Mouse (Mus musculus): ENCODE results near the gene Grb2. TPM values are rescaled to one million over a fixed set of nuclear protein-coding genes. Genes with fewer than 3 reads are reported as not detected.

Gene Grb2
- polyA plus RNA-seq, 2 experiments = 22.4 to 26.0 TPM

- no peak for ATAC-seq (ENCODE audit: insufficient read depth)
- peaks cover 7 to 11% of the 10 kb centered on the region in 2 experiments; a peak in 3 of 4 replicates for H3K4me1 ChIP-seq (replicated peaks; ENCODE audit: control insufficient read depth in 2 of 2, insufficient read depth in 2 of 2, low read length in 1 of 2)
These were observed 23.5 kb downstream of the Grb2 start for GRCm38 (mm10) chr11:115684877-115685276.

GRCm38 (mm10) chr11:115683326-115683725 lies 25.1 kb downstream of the Grb2 start:
- H3K27ac ChIP-seq = no peak overlapping the region
- no peaks in the 10 kb centered on the region for H3K9me3 ChIP-seq (ENCODE audit: control insufficient read depth, low read length)
- no peaks in the 10 kb centered on the region for H3K27me3 ChIP-seq (ENCODE audit: control insufficient read depth, insufficient read depth, low read length)
- no peak overlapping the region for H3K4me3 ChIP-seq (ENCODE audit: insufficient read depth in 1 of 2, low read depth in 2 of 2, low read length in 2 of 2)
- no peak overlapping the region for H3K9ac ChIP-seq (replicated peaks)
- no peak overlapping the region for H3K4me2 ChIP-seq (ENCODE audit: low read depth)
- ATAC-seq (ENCODE audit: insufficient read depth) = no peak
- TF ChIP-seq EP300 (IDR thresholded peaks at IDR 0.05; ENCODE audit: low read depth) (no peak), CTCF (IDR thresholded peaks at IDR 0.05; ENCODE audit: low read depth) (no peak)
- no peaks in the 10 kb centered on the region; the same call in 1 of the 2 replicates for H3K36me3 ChIP-seq (replicated peaks; ENCODE audit: control insufficient read depth, insufficient read depth, low read depth)
- WGBS (ENCODE audit: insufficient replicate concordance) = 86% methylated on average over 5 of the region's 5 CpGs
- DNase-seq (ENCODE audit: low read depth in 3 of 3, low spot score in 3 of 3) = no peak
- H3K4me1 ChIP-seq (replicated peaks; ENCODE audit: control insufficient read depth in 2 of 2, insufficient read depth in 2 of 2, low read length in 1 of 2) = peaks cover 7 to 16% of the 10 kb centered on the region in 2 experiments; a peak in 3 of 4 replicates

More at GRCm38 (mm10) chr11:115684877-115685276, 23.5 kb downstream of the Grb2 start:
- TF ChIP-seq EP300 (IDR thresholded peaks at IDR 0.05; ENCODE audit: low read depth) (no peak), CTCF (IDR thresholded peaks at IDR 0.05; ENCODE audit: low read depth) (no peak)
- DNase-seq (ENCODE audit: low read depth in 3 of 3, low spot score in 3 of 3) = no peak
- no peaks in the 10 kb centered on the region; the same call in 1 of the 2 replicates for H3K36me3 ChIP-seq (replicated peaks; ENCODE audit: control insufficient read depth, insufficient read depth, low read depth)
- H3K27ac ChIP-seq = no peak overlapping the region
- no peak overlapping the region for H3K9ac ChIP-seq (replicated peaks)
- H3K4me3 ChIP-seq (ENCODE audit: insufficient read depth in 1 of 2, low read depth in 2 of 2, low read length in 2 of 2) = no peak overlapping the region
- no peak overlapping the region for H3K4me2 ChIP-seq (ENCODE audit: low read depth)
- H3K9me3 ChIP-seq (ENCODE audit: control insufficient read depth, low read length) = no peaks in the 10 kb centered on the region
- WGBS (ENCODE audit: insufficient replicate concordance) = 85% methylated on average over 6 of the region's 6 CpGs
- H3K27me3 ChIP-seq (ENCODE audit: control insufficient read depth, insufficient read depth, low read length) = no peaks in the 10 kb centered on the region

- H3K9me3 ChIP-seq (ENCODE audit: control insufficient read depth, low read length) = no peaks in the 10 kb centered on the region
- peaks cover 7 to 20% of the 10 kb centered on the region in 2 experiments; a peak in 3 of 4 replicates for H3K4me1 ChIP-seq (replicated peaks; ENCODE audit: control insufficient read depth in 2 of 2, insufficient read depth in 2 of 2, low read length in 1 of 2)
- DNase-seq (ENCODE audit: low read depth in 3 of 3, low spot score in 3 of 3) (no peak), ATAC-seq (ENCODE audit: insufficient read depth) (no peak)
- H3K36me3 ChIP-seq (replicated peaks; ENCODE audit: control insufficient read depth, insufficient read depth, low read depth) = no peaks in the 10 kb centered on the region; the same call in 1 of the 2 replicates
- no peak overlapping the region for H3K4me3 ChIP-seq (ENCODE audit: insufficient read depth in 1 of 2, low read depth in 2 of 2, low read length in 2 of 2)
- no peak overlapping the region for H3K9ac ChIP-seq (replicated peaks)
- H3K4me2 ChIP-seq (ENCODE audit: low read depth) = no peak overlapping the region
- no peak overlapping the region for H3K27ac ChIP-seq
- H3K27me3 ChIP-seq (ENCODE audit: control insufficient read depth, insufficient read depth, low read length) = no peaks in the 10 kb centered on the region
- WGBS (ENCODE audit: insufficient replicate concordance) = 72% methylated on average over 3 of the region's 3 CpGs
- TF ChIP-seq EP300 (IDR thresholded peaks at IDR 0.05; ENCODE audit: low read depth) (no peak), CTCF (IDR thresholded peaks at IDR 0.05; ENCODE audit: low read depth) (no peak)
These were observed 26.0 kb downstream of the Grb2 start for GRCm38 (mm10) chr11:115682411-115682810.

GRCm38 (mm10) chr11:115679554-115680238 lies 28.7 kb downstream of the Grb2 start:
- no peaks in the 10 kb centered on the region; the same call in 1 of the 2 replicates for H3K36me3 ChIP-seq (replicated peaks; ENCODE audit: control insufficient read depth, insufficient read depth, low read depth)
- no peak for DNase-seq (ENCODE audit: low read depth in 3 of 3, low spot score in 3 of 3)

GRCm38 (mm10) chr11:115678861-115679260 lies 29.5 kb downstream of the Grb2 start:
- H3K9ac ChIP-seq (replicated peaks) = no peak overlapping the region
- H3K9me3 ChIP-seq (ENCODE audit: control insufficient read depth, low read length) = no peaks in the 10 kb centered on the region
- no peak for TF ChIP-seq CTCF (IDR thresholded peaks at IDR 0.05; ENCODE audit: low read depth)
- TF ChIP-seq EP300 (IDR thresholded peaks at IDR 0.05; ENCODE audit: low read depth) = no peak
- no peak overlapping the region for H3K27ac ChIP-seq
- peaks cover 7 to 24% of the 10 kb centered on the region in 2 experiments for H3K4me1 ChIP-seq (replicated peaks; ENCODE audit: control insufficient read depth in 2 of 2, insufficient read depth in 2 of 2, low read length in 1 of 2)
- no peaks in the 10 kb centered on the region for H3K27me3 ChIP-seq (ENCODE audit: control insufficient read depth, insufficient read depth, low read length)
- H3K4me2 ChIP-seq (ENCODE audit: low read depth) = no peak overlapping the region
- ATAC-seq (ENCODE audit: insufficient read depth) (no peak), DNase-seq (ENCODE audit: low read depth in 3 of 3, low spot score in 3 of 3) (no peak)
- H3K36me3 ChIP-seq (replicated peaks; ENCODE audit: control insufficient read depth, insufficient read depth, low read depth) = no peaks in the 10 kb centered on the region; the same call in 1 of the 2 replicates
- H3K4me3 ChIP-seq (ENCODE audit: insufficient read depth in 1 of 2, low read depth in 2 of 2, low read length in 2 of 2) = no peak overlapping the region
- 75% methylated on average over 6 of the region's 6 CpGs for WGBS (ENCODE audit: insufficient replicate concordance)

More at GRCm38 (mm10) chr11:115679554-115680238, 28.7 kb downstream of the Grb2 start:
- Histone ChIP-seq H3K27me3 (ENCODE audit: control insufficient read depth, insufficient read depth, low read length) (no peaks in the 10 kb centered on the region), H3K4me3 (ENCODE audit: insufficient read depth in 1 of 2, low read depth in 2 of 2, low read length in 2 of 2) (no peak overlapping the region), H3K9ac (replicated peaks) (no peak overlapping the region), H3K4me1 (replicated peaks; ENCODE audit: control insufficient read depth in 2 of 2, insufficient read depth in 2 of 2, low read length in 1 of 2) (peaks cover under 1 to 16% of the 10 kb centered on the region in 2 experiments), H3K4me2 (ENCODE audit: low read depth) (peak overlapping the region; percentile 13; the same call in 1 of the 2 replicates), H3K27ac (no peak overlapping the region), H3K9me3 (ENCODE audit: control insufficient read depth, low read length) (no peaks in the 10 kb centered on the region)
- no peak for ATAC-seq (ENCODE audit: insufficient read depth)
- no peak for TF ChIP-seq EP300 (IDR thresholded peaks at IDR 0.05; ENCODE audit: low read depth)
- WGBS (ENCODE audit: insufficient replicate concordance) = 71% methylated on average over 9 of the region's 9 CpGs

Data from liver, embryonic 14.5 days (tissue).